Mouse (Mus musculus) layer of hippocampus, postnatal 25 days (tissue): ENCODE results near the gene Ush2a. TPM values are rescaled to one million over a fixed set of nuclear protein-coding genes. Genes with fewer than 3 reads are reported as not detected.

Experiments
- DNase-seq, 2 experiments: peaks; one replicate each; pipeline ENCODE4 v3.0.0; 2022; ENCODE audit warnings: mixed read lengths in 2 of 2, low spot score in 1 of 2; ENCODE audit errors: extremely low spot score in 1 of 2
- total RNA-seq, 2 experiments: library from RNA; stranded (reverse); gene quantifications; 2 replicates each; pipeline ENCODE4 v1.2.3; 2021

The Ush2a gene
- total RNA-seq, 2 experiments from 2014 or later: 0.05 to 0.14 TPM

DNA sequence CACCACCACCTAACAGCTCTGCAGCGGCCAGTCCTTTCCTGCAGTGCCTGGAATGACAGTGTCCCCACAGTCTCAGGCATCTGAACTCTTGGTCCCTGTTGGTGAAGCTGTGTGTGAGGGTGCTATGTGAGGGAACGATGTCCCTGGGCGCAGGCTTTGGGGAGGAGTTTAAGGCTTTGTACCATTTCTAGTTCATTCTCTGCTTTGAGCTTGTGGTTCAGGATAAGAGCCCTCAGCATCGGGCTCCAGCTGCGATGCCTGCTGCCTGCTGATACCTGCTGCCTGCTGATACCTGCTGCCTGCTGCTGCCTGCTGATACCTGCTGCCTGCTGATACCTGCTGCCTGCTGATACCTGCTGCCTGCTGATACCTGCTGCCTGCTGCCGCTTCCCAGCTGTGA lies 711.3 kb downstream of the Ush2a start:
- DNase-seq: no peak

DNA sequence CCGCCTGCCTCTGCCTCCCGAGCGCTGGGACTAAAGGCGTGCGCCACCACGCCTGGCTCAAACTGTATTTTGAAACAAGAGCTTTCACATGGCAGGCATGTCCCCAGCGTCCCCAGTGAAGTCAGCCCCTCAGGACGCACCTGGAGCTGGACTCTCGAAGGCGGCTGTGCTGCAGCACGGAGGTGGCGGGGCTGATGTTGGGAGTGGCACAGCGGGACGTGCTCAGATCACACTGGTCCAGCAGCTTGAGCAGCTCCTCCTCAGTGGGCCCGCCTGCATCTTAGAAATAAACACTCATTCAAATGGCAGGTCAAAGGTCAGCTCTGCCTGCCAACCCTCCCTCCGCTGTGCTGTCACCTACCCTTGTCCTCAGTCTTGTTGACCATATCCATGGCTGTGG lies 712.1 kb downstream of the Ush2a start:
- DNase-seq: no peak

DNA sequence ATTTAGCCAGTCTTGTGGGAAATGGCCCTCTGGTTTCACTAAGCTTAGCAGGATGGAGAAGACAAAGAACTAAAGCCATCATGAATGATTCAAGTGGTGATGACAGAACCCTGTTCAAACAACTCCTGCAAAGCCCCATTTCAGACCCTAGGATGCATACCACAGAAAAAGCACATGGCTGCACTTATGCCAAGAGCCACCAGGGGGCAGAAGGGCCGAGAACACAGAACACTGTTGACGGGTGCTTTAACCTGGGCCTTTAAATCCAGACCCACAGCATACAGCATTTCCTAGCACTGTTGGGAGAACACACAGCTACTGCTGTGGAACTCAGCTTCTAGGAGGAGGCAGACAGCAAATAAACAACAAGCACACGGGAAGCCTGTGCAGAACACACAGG lies 718.2 kb downstream of the Ush2a start:
- peak; percentile 32 to 65 for DNase-seq

DNA sequence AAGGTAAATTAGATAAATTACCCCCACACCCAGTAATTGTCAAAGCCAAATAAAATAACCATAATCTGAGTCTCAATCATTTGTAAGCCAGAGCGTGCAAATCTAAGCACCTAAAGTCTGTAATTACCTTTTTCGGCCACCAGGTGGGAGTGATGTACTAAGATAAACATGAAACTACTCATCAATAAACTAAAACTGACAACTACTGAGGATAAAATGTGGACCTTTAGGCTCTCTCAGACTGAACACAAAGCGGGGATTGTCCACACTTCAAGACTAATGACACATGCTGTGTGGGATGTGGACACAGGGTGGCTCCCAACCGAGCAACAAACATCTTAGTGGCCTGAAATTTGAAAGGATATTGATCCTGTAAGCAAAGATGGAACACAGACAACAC lies 731.4 kb downstream of the Ush2a start:
- DNase-seq: peak in 1 of 2 experiments; percentile 51

DNA sequence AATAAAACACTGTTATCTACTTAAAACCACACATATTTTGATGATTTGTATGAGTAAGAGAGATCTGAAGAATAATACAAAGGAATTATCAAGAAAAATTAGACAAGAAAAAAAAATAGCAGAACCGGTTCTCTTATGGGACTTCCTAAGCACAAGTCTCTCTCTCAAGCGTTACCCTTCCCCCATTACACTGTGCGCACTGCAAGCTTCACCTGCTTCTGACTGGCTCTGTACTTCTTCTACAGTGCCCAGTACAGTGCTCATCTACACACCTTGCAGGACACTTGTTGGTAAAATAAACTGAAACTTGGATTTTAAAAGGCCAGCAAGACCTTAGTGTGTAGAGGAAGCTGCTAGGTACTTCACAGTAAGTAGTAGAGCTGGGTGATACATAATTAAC lies 736.1 kb downstream of the Ush2a start:
- DNase-seq: no peak

DNA sequence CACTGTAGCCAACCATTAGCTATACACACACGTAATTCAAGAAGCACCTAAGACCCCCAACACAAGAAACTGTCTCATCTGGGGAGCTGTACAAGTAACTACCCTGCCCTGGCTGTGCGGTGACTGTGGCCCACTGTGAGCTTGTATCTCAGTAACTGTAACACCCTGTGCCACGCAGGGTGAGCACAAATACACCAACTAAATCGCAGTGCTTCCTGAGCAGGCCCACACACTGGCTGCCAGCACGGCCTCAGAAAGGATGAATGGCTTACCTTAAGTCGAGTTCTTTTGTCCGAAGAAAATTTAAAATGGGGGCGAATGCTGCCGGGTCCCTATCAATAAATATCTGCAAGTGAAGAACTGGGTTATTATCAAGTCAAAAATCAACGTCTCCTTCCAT lies 738.2 kb downstream of the Ush2a start:
- no peak for DNase-seq

DNA sequence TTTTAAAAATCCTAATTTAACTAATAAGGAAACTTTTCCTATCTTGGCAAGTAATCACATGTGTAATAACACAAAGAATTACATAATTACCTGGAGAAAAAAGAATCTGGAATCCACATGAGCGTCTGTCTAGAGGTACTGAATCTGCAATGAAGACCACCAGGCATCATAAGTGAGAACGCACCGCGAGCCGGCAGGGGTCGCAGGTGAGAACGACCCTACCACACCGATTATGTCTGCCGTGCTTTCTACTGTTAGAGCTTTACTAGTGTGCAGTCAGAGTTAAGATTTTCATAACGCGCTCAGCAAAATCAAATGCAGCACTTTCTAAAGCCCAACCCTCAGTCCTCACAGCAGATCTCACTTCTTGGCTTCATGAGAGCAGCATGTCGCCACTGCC lies 740.0 kb downstream of the Ush2a start:
- DNase-seq: no peak

DNA sequence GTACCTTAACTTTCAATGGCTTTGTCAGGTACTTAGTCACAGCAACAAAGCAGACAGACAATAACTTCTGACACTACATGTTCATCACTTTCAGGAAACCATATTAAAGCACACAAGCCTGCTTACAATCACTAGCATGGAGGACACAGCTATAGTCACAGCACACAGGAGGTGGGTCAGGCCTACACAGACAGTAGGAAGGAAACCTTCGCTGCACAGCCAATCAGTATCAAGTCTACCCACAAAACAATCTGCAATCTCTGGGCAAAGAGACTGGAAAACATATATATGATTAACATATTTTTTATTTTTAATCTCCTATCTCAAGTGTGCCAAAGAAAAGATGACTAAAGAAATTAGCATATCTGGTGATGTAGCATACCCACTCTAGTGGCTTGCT lies 743.0 kb downstream of the Ush2a start:
- no peak for DNase-seq

DNA sequence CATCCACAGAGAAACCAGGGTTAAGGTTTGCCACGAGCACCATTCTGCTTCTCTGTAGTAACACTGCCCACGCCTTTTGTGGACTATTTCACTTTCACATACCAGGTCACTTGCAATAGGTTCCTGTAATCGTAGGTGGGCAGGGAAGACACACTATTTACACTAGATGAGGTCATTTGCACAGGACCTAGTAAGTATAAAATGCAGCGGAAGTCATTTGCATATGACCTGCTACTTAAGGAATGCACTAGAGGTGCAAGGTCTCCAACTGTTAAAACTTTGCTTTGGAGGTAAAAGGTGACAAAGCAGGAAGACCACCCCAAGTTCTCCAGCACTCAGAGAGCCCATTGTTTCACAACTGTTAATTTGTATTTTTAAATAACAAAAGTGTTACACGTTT lies 744.4 kb downstream of the Ush2a start:
- DNase-seq: no peak

DNA sequence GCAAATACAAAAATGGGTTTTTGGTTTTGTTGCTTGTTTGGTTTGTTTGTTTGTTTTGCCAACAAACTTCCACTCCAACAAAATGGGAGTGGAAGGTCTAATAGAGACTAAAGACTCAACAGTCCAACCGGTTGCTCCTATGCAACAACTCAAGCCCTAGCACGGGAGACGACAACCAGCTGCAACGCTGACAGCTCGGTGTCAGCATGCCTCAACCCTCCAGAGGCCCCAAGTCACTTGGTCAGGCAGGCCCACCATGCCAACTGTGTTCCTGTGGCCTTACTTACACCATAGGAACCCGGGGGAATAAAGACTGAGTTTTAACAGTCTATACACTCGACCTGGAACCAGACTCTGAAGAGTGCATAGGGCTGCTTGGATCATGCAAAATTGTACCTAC lies 745.0 kb downstream of the Ush2a start:
- DNase-seq: no peak

DNA sequence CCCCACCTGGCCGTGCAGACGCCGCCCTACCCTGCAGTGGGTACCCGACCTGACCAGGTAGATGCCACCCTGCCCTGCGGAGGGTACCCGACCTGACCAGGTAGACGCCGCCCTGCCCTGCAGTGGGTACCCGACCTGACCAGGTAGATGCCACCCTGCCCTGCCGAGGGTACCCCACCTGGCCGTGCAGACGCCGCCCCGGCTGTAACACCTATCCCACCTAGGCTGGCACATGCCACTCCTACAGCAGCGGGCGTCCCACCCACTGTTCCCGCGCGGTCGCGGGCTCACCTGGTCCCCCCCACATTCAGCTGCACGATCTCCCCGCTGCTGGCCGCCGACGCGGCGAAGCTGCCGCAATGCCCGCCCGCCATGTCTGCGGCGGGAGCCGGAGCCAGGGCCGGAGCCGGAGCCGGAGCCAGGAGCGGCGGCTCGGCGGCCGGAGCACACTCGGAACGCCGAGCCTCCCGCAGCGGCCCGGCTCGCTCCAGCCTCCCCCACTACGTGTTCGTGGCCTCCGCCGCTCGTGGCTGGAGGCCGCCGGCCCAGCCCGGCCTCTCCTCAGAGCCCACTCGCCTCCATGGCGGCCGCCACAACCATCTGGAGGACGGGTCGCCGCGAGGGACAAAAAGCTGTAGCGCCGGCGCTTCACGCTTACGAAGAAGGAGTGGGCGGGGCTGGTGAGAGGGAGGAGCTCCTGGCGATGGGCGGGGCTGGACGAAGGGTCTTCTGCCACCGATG lies 745.6 kb downstream of the Ush2a start, which contains the start of gene Kctd3:
Kctd3 (minus strand) TSS at position 603 of the 741 bp plus-strand sequence.
- peak; percentile 99 to 100 for DNase-seq

DNA sequence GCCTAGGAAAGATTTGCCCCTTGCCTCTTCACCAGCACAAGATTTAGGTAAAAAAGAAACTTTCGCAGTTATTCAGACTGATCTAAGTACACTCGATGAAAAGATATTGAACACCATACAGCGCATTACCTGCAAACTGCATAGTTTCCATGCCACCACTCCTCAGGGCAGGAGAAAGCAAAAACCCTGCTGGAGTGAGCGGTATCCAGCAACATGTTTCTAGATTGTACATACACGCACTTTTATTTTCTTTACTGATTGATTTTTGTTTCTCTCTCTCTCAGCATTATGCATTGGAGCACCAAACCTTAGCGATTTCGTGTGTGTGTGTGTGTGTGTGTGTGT lies 746.1 kb downstream of the Ush2a start:
- DNase-seq: no peak

DNA sequence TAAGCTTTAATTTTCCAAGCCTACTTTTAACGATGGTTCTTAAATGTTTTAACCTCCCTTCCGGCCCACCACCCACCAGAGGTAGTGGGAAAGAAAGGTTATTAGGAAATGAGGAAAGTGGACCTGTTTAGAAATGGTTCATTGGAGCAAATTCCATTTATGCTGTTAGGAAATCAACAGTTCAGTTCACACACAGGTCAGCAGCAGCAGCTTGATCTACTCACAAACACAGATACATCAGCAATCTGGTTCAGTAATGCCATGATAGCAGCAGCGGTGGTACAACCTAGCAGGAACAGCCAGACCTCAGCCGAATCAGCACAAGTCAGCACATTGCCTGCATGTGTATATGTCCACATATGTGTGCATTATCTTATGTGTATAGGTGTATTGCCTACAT lies 748.8 kb downstream of the Ush2a start:
- DNase-seq: no peak

DNA sequence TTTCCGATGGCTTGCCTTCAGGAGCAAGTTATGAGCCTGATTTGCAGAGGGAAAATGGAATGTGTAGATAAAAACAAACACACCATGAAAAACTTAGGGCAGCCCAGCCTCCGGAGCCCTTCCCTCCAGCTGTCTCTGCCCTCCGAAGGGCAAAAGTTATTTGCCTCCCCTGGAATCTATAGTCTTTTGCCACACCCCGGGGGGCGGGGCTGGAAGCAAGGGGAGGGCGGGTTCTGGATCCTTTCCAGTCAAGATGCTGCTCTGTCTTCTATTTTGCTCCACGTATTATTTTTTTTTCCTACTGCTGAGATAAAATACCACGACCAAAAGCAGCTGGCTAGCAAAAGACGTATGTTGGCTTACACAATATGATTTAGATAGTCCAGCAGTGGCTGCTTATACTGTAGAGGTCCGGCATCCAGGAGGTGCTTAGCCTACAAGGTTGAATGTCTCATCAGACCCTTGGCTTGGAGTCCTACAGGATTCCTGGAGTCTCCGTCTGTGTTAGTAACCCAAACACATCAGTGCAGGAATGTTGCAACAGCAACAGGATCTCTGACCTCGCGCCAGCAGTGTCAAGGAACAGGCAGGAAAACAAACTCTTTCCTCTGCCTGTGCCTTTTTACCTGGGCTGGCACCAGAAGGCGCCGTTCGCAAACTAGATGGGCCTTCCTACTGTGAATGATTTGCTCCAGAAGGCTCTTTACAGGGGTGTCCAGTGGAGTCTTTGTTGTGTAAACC lies 751.2 kb downstream of the Ush2a start:
- no peak for DNase-seq

DNA sequence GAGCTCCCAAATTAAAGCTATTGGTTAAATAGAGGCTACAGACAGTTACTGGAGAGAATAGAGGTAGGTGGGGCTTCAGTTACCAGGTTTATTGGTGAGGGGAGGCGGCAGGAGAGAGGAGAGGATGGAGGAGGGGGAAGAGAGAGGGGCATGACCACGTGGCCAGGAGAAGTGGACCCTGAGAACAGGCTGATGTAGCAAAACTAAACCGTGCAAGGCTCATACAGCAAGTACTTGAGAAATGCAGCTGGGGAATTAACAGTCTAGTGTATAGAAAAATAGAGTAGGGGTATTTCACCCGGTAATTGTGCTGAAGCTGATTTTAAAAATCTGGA lies 751.7 kb downstream of the Ush2a start:
- DNase-seq: no peak
